Mouse (Mus musculus) heart, embryonic 10.5 days (tissue): ENCODE data around the gene Megf8. TPM values are rescaled to one million over a fixed set of nuclear protein-coding genes. Genes with fewer than 3 reads are reported as not detected.

Experiments used
- DNase-seq: peaks from one replicate; pipeline ENCODE4 v3.0.0-alpha.2; 2017; ENCODE audit warnings: low spot score
- H3K27ac ChIP-seq: fragments of 300-500 bp; sonication (generic); 2 replicates; pipeline ENCODE4 v1.5.1; 2016; ENCODE audit warnings: mild to moderate bottlenecking
- H3K27me3 ChIP-seq: fragments of 300-500 bp; sonication (generic); 2 replicates; pipeline ENCODE4 v1.6.1; 2016; ENCODE audit warnings: mild to moderate bottlenecking; ENCODE audit not compliant: poor library complexity, insufficient read depth, severe bottlenecking
- H3K36me3 ChIP-seq: fragments of 300-500 bp; sonication (generic); 2 replicates; pipeline ENCODE4 v1.6.1; 2016; ENCODE audit warnings: mild to moderate bottlenecking, moderate library complexity
- H3K4me1 ChIP-seq: fragments of 300-500 bp; sonication (generic); 2 replicates; pipeline ENCODE4 v1.6.1; 2016; ENCODE audit warnings: mild to moderate bottlenecking
- H3K4me3 ChIP-seq: fragments of 300-500 bp; sonication (generic); 2 replicates; pipeline ENCODE4 v1.5.1; 2016; ENCODE audit warnings: mild to moderate bottlenecking, moderate library complexity
- H3K9me3 ChIP-seq: fragments of 300-500 bp; sonication (generic); 2 replicates; pipeline ENCODE4 v1.6.1; 2016; ENCODE audit warnings: mild to moderate bottlenecking, moderate library complexity
- WGBS: fragments of 180-500 bp; shearing (Covaris S2); methylation state at CpG from one replicate; pipeline ENCODE4 v1.1.7; 2016; 5-methylcytosine and 5-hydroxymethylcytosine counted together
- polyA plus RNA-seq: library from polyadenylated mRNA; unstranded; fragments of >200 nt; fragmentation: Nextera tagmentation; extraction: Ambion mirVana; gene quantifications from 2 replicates; pipeline ENCODE4 v1.2.1, GENCODE M21; 2016

The Megf8 gene
- 10.4 and 11.2 TPM in 2 replicates for polyA plus RNA-seq

- H3K27ac ChIP-seq = peak within 1 kb of the TSS; percentile 88
- peaks cover 36% of the 10 kb centered on the region for H3K4me1 ChIP-seq
- no peaks in the 10 kb centered on the region for H3K9me3 ChIP-seq
- H3K27me3 ChIP-seq = peaks cover 42% of the 10 kb centered on the region
- H3K36me3 ChIP-seq = 0 out of 2 replicates have a peak, but pooled peaks cover 2% of the 10 kb centered on the region
- peak; percentile 98 for DNase-seq
- 2% methylated on average over 52 of the region's 52 CpGs for WGBS
- H3K4me3 ChIP-seq = peak within 1 kb of the TSS; percentile 75
These were observed at the start of gene Megf8 for GRCm38 (mm10) chr7:25316532-25317445. Megf8 (plus strand) TSS chr7:25317164.

DNA sequence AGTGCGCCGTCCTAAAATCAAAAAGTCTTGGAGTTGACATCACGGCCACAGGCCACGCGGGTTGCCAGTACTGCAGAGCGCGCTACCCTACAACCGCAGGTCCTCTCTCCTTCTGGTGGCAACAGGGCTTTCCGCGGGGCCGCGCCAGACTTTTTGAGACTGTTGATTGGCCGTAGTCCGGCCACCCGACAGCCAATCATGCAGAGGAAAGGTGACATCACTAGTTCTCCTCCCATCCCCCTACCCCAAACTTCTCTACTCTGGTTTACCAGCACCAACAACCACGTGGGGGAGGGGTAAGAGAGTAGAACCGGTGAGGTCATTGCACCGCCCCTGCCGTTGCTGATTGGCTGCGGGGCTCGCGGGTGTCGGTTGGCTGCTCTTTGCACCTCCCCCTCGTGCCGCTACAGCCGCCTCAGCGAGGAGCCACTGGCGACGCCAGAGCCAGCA is 49.6 kb upstream of the Megf8 start, which contains the start of gene Cic:
Gene Cic, plus strand, starts transcription at position 404 of the 450 bp plus-strand sequence.
- WGBS = 0% methylated on average over 29 of the region's 29 CpGs
- Histone ChIP-seq H3K27ac (peak within 1 kb of the TSS; percentile 99), H3K27me3 (no peaks in the 10 kb centered on the region), H3K9me3 (no peaks in the 10 kb centered on the region), H3K36me3 (peaks cover 17% of the 10 kb centered on the region), H3K4me1 (peaks cover 47% of the 10 kb centered on the region), H3K4me3 (peak within 1 kb of the TSS; percentile 87)
- peak; percentile 100 for DNase-seq

DNA sequence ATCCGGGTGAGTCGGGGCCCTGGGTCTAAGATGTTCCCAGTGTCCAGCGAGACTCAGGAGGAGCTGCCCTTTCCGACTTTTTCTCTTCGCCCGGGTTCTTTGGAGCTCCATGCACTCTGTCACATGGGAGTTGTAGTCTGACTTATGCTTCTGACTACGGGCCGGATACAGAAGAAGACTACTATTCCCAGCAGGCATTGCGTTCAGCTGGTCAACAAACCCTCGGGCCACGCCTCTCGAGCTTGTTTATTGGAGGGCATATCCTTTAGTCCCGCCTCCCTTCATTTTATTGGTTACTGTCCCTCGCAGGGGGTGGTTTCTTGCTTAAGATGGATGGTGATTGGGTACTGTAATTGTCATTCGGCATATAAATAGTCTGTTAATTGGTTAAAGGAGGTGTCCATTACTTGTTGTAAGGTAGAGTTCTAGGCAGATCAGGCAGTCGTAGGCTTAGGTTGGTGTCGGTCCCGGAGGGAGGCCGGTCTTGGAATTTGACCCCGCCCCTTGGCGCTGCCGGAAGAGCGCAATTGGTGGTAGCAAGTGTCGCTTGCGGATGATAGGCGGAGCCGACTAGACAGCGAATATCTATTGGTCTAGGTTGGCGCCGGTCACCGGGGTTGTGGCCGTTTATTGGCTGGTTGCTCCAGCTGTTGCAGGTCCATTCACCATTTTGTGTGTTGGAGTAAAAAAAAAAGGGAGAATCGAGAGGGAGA is 49.1 kb upstream of the Megf8 start:
- peak overlapping the region; percentile 87 for H3K4me3 ChIP-seq
- WGBS = under 1% methylated on average over 33 of the region's 33 CpGs
- H3K27ac ChIP-seq = peak overlapping the region; percentile 99
- peaks cover 23% of the 10 kb centered on the region for H3K36me3 ChIP-seq
- DNase-seq = peak; percentile 100
- H3K27me3 ChIP-seq = no peaks in the 10 kb centered on the region
- H3K4me1 ChIP-seq = peaks cover 51% of the 10 kb centered on the region
- H3K9me3 ChIP-seq = no peaks in the 10 kb centered on the region

DNA sequence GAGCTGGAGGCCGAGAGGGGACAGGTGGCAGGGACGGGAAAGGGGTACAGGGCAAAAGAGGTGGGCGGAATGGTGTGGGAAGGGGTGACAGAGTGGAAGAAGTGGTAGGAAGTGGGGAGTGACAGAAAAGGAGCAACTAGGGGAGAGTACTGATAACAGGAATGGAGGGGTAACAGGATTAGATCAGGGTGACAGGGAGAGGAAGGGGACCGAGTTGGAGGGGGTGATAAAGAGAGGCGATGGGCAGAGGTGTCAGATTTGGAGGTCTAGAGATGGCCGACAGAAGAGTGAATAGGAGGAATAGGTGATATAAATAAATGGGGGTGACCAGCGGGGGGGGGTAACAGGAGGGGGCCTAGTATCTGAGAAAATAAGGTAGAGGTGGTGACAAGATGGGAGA is 48.4 kb upstream of the Megf8 start:
- H3K27me3 ChIP-seq = no peaks in the 10 kb centered on the region
- H3K27ac ChIP-seq = peak overlapping the region; percentile 99
- H3K36me3 ChIP-seq = peaks cover 30% of the 10 kb centered on the region
- H3K4me1 ChIP-seq = peaks cover 58% of the 10 kb centered on the region
- peak overlapping the region; percentile 87 for H3K4me3 ChIP-seq
- H3K9me3 ChIP-seq = no peaks in the 10 kb centered on the region
- WGBS = 2% methylated on average over 7 of the region's 7 CpGs
- DNase-seq = no peak

- peaks cover 59% of the 10 kb centered on the region for H3K4me1 ChIP-seq
- WGBS = 37% methylated on average over 4 of the region's 4 CpGs
These were observed 47.9 kb upstream of the Megf8 start for GRCm38 (mm10) chr7:25269029-25269428.

GRCm38 (mm10) chr7:25269545-25270271 is 47.3 kb upstream of the Megf8 start:
- Histone ChIP-seq H3K36me3 (peaks cover 35% of the 10 kb centered on the region), H3K4me3 (peak overlapping the region; percentile 87; the same call in 1 of the 2 replicates), H3K4me1 (peaks cover 58% of the 10 kb centered on the region), H3K9me3 (no peaks in the 10 kb centered on the region), H3K27me3 (no peaks in the 10 kb centered on the region), H3K27ac (no peak overlapping the region)
- WGBS = 79% methylated on average over 8 of the region's 8 CpGs
- DNase-seq = no peak

More at GRCm38 (mm10) chr7:25269029-25269428, 47.9 kb upstream of the Megf8 start:
- Histone ChIP-seq H3K27me3 (no peaks in the 10 kb centered on the region), H3K4me3 (peak overlapping the region; percentile 87), H3K27ac (peak overlapping the region; percentile 99), H3K9me3 (no peaks in the 10 kb centered on the region), H3K36me3 (peaks cover 34% of the 10 kb centered on the region)
- no peak for DNase-seq

DNA sequence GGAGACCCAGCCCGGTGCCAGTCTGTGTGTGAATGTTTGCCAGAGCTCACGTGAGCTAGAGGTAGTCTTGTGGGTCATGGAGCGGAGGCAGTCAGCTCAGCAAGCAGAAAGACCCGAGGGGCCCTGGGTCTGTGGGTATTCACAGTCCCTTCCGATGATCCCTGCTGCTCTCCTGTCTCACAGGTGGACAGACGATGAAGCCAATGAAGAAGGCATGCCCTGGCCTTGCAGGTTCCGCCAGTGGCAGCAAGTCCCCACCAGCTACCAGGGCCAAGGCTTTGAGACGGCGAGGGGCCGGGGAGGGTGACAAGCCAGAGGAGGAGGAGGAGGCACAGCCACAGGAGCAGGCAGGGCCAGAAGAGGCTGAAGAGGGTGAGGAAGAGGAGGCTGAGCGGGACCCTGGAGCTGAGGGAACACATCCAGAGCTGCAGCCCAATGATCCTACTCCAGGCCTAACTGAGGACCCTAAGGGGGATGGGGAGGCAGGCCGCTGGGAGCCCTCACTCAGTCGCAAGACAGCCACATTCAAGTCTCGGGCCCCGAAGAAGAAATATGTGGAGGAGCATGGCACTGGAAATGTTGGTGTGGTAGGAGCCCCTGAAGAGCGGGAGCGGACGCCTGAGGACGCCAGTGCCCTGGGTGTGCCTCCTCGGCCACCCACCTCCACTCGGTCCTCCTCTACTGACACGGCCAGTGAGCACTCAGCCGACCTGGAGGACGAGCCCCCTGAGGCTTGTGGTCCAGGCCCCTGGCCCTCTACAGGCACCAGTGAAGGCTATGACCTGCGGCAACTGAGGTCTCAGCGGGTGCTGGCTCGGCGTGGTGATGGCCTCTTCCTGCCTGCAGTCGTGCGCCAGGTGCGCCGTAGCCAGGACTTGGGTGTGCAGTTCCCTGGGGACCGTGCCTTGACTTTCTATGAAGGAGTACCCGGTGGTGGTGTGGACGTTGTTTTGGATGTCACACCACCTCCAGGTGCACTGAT is 46.0 kb upstream of the Megf8 start:
- WGBS = 86% methylated on average over 35 of the region's 35 CpGs
- H3K9me3 ChIP-seq = no peaks in the 10 kb centered on the region
- H3K27ac ChIP-seq = 0 out of 2 replicates have a peak overlapping the region, but pooled peaks have one; percentile 7
- peaks cover 69% of the 10 kb centered on the region for H3K4me1 ChIP-seq
- DNase-seq = no peak
- H3K27me3 ChIP-seq = no peaks in the 10 kb centered on the region
- H3K36me3 ChIP-seq = peaks cover 35% of the 10 kb centered on the region
- no peak overlapping the region for H3K4me3 ChIP-seq

DNA sequence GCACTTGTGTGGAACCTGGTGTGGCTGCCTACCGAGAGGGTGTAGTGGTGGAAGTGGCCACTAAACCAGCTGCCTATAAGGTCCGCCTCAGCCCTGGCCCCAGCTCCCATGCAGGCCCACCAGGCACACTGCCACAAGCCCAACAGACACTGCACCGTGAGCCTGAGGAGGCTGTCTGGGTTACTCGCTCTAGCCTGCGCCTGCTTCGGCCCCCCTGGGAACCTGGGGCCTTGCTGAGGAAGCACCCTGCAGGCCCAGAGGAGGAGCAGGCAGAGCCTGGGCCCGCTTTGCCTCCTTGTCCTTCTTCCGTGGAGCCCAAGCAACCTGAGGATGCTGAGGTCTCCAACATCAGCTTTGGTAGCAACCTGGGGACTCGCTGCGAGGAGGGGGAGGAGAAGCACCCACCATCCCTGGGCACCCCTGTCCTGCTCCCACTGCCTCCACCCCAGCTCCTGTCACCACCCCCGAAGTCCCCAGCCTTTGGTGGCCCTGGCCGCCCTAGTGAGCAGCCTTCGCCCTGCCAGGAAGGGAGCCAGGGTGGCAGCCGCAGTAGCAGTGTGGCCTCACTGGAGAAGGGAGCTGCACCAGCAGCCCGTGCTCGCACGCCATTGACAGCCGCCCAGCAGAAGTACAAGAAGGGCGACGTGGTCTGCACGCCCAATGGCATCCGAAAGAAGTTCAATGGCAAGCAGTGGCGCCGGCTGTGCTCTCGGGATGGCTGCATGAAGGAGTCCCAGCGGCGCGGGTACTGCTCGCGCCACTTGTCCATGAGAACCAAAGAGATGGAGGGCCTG is 45.1 kb upstream of the Megf8 start:
- Histone ChIP-seq H3K27me3 (no peaks in the 10 kb centered on the region), H3K4me1 (peaks cover 71% of the 10 kb centered on the region), H3K4me3 (no peak overlapping the region), H3K27ac (no peak overlapping the region), H3K9me3 (no peaks in the 10 kb centered on the region), H3K36me3 (peaks cover 35% of the 10 kb centered on the region)
- no peak for DNase-seq
- WGBS = 80% methylated on average over 30 of the region's 30 CpGs

DNA sequence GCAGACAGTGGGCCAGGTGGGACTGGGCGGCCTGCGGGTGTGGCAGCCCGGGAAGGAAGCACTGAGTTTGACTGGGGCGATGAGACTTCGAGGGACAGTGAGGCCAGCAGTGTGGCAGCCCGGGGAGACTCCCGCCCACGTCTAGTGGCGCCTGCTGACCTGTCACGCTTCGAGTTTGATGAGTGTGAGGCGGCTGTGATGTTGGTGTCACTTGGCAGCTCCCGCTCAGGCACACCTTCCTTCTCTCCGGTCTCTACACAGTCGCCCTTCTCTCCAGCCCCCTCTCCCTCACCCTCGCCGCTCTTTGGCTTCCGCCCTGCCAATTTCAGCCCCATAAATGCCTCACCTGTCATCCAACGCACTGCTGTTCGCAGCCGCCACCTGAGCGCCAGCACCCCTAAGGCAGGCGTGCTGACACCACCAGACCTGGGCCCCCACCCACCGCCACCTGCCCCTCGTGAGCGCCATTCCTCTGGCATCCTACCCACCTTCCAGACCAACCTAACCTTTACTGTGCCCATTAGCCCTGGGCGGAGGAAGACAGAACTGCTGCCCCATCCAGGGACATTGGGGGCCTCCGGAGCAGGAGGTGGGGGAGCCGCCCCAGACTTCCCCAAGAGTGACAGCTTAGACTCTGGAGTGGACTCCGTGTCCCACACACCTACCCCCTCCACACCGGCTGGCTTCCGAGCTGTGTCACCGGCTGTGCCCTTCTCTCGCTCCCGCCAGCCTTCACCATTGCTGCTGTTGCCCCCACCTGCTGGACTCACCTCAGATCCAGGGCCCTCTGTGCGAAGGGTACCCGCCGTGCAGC is 44.3 kb upstream of the Megf8 start:
- H3K4me1 ChIP-seq = peaks cover 77% of the 10 kb centered on the region
- H3K9me3 ChIP-seq = no peaks in the 10 kb centered on the region
- H3K27ac ChIP-seq = no peak overlapping the region; the same call in 1 of the 2 replicates
- no peaks in the 10 kb centered on the region for H3K27me3 ChIP-seq
- 81% methylated on average over 38 of the region's 38 CpGs for WGBS
- H3K4me3 ChIP-seq = peak overlapping the region; percentile 15; the same call in 1 of the 2 replicates
- peaks cover 35% of the 10 kb centered on the region for H3K36me3 ChIP-seq
- DNase-seq = no peak
